Mouse (Mus musculus) midbrain, embryonic 16.5 days (tissue): Measurements from ENCODE around the gene Hivep1. TPM values are rescaled to one million over a fixed set of nuclear protein-coding genes. Genes with fewer than 3 reads are reported as not detected.

ENCODE experiments used
- ATAC-seq: fragments of 200-750 bp; cut with Nextera tagmentation; 2 replicates; pipeline ENCODE4 v1.8.0; 2017; ENCODE audit warnings: moderate TSS enrichment
- H3K27ac ChIP-seq: fragments of 300-500 bp; sonication (generic); 2 replicates; pipeline ENCODE4 v1.5.1; 2014; ENCODE audit warnings: mild to moderate bottlenecking, low read length, mixed read lengths
- H3K27me3 ChIP-seq: fragments of 300-500 bp; sonication (generic); 2 replicates; pipeline ENCODE4 v1.6.1; 2014; ENCODE audit warnings: low read depth, low read length, mixed read lengths; ENCODE audit not compliant: control insufficient read depth, insufficient read depth
- H3K36me3 ChIP-seq: fragments of 300-500 bp; sonication (generic); 2 replicates; pipeline ENCODE4 v1.6.1; 2014; ENCODE audit warnings: mild to moderate bottlenecking, low read length, moderate library complexity, mixed read lengths; ENCODE audit not compliant: control insufficient read depth, insufficient read depth
- H3K4me1 ChIP-seq: fragments of 300-500 bp; sonication (generic); 2 replicates; pipeline ENCODE4 v1.6.1; 2014; ENCODE audit warnings: mild to moderate bottlenecking, low read length, mixed read lengths; ENCODE audit not compliant: control insufficient read depth, insufficient read depth
- H3K4me2 ChIP-seq: fragments of 300-500 bp; sonication (generic); 2 replicates; pipeline ENCODE4 v1.6.1; 2014; ENCODE audit warnings: mild to moderate bottlenecking, low read length, mixed read lengths
- H3K4me3 ChIP-seq: fragments of 300-500 bp; sonication (generic); 2 replicates; pipeline ENCODE4 v1.5.1; 2014; ENCODE audit warnings: low read depth, mild to moderate bottlenecking, low read length, moderate library complexity, mixed read lengths
- H3K9ac ChIP-seq: fragments of 300-500 bp; sonication (generic); 2 replicates; pipeline ENCODE4 v1.6.1; 2014; ENCODE audit warnings: low read depth, low read length, mixed read lengths
- H3K9me3 ChIP-seq: fragments of 300-500 bp; sonication (generic); replicated peaks from 2 replicates; pipeline ENCODE4 v1.6.1; 2014; ENCODE audit warnings: mild to moderate bottlenecking, low read length, mixed read lengths; ENCODE audit not compliant: control insufficient read depth, poor library complexity, severe bottlenecking
- WGBS: fragments of 180-500 bp; shearing (Covaris S2); extraction: QIAGEN DNeasy Blood & Tissue Kit; methylation state at CpG from one replicate; pipeline ENCODE4 v1.1.7; 2014; 5-methylcytosine and 5-hydroxymethylcytosine counted together
- polyA plus RNA-seq: library from polyadenylated mRNA; unstranded; fragments of >200 nt; fragmentation: Nextera tagmentation; extraction: Ambion mirVana; gene quantifications from 2 replicates; pipeline ENCODE4 v1.2.1, GENCODE M21; 2015

The Hivep1 gene
- polyA plus RNA-seq, 1 experiment from 2014 or later: 16.0 TPM

- Histone ChIP-seq H3K4me1 (peaks cover 5% of the 10 kb centered on the region), H3K4me2 (no peak overlapping the region), H3K9me3 (no peaks in the 10 kb centered on the region), H3K4me3 (no peak overlapping the region), H3K36me3 (no peaks in the 10 kb centered on the region; the same call in 1 of the 2 replicates), H3K27ac (no peak overlapping the region), H3K9ac (no peak overlapping the region), H3K27me3 (no peaks in the 10 kb centered on the region)
- WGBS: 66% methylated on average over 4 of the region's 4 CpGs
- ATAC-seq: no peak
These were observed 18.4 kb downstream of the Hivep1 start for GRCm38 (mm10) chr13:42070236-42070635.

DNA sequence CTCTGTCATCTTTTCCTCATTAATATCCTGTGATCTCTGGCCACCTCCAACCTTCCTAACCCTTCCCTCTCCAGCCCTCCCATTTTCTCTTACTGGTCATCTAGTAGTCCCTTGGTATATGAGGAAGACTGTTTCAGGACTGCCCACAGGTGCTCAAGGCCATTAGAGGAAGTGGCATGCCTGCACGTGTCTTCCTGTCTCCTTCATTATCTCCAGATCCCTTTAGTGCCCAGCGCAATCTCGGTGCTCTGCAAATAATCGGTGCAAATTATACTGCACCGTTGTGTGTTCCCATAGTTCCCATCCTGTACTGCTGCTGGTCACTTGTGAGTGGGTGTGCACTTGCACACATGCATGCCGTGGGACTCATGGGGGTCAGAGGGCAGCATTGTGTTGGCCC lies 19.2 kb downstream of the Hivep1 start:
- no peak overlapping the region for H3K4me2 ChIP-seq
- no peaks in the 10 kb centered on the region for H3K9me3 ChIP-seq
- no peak overlapping the region for H3K9ac ChIP-seq
- no peaks in the 10 kb centered on the region for H3K27me3 ChIP-seq
- H3K27ac ChIP-seq: no peak overlapping the region
- 82% methylated on average over 6 of the region's 6 CpGs for WGBS
- no peak overlapping the region for H3K4me3 ChIP-seq
- peaks cover 5% of the 10 kb centered on the region for H3K4me1 ChIP-seq
- H3K36me3 ChIP-seq: no peaks in the 10 kb centered on the region
- ATAC-seq: no peak

- Histone ChIP-seq H3K9me3 (no peaks in the 10 kb centered on the region), H3K4me3 (no peak overlapping the region), H3K4me1 (peaks cover 5% of the 10 kb centered on the region), H3K4me2 (no peak overlapping the region), H3K36me3 (no peaks in the 10 kb centered on the region), H3K9ac (no peak overlapping the region), H3K27ac (no peak overlapping the region), H3K27me3 (no peaks in the 10 kb centered on the region)
- no peak for ATAC-seq
- WGBS: 83% methylated on average over 6 of the region's 6 CpGs
These were observed 21.5 kb downstream of the Hivep1 start for GRCm38 (mm10) chr13:42073285-42073684.

DNA sequence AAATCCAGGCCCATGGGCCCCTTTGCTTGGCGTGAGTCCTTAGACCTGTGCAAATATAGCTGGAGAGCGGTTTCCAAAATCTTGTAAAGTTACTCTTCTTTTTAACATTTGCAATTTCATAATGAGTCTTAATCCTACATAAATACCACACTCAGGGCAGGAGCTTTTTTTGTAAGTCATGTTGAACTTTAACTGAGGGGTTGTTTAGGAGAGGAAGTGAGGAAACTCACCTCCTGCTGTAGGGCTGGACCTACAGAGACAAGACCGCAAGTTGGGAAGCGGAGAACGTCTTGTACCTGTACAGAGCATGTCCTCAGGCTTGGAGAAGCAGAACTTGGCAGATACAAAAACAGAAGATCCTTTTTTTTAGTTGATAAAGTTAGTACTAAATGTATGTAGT lies 23.7 kb downstream of the Hivep1 start:
- Histone ChIP-seq H3K9ac (no peak overlapping the region), H3K27ac (no peak overlapping the region), H3K4me2 (no peak overlapping the region), H3K27me3 (no peaks in the 10 kb centered on the region), H3K36me3 (no peaks in the 10 kb centered on the region), H3K4me3 (no peak overlapping the region), H3K9me3 (no peaks in the 10 kb centered on the region), H3K4me1 (peaks cover under 1% of the 10 kb centered on the region; the same call in 1 of the 2 replicates)
- 96% methylated on average over 5 of the region's 5 CpGs for WGBS
- no peak for ATAC-seq

DNA sequence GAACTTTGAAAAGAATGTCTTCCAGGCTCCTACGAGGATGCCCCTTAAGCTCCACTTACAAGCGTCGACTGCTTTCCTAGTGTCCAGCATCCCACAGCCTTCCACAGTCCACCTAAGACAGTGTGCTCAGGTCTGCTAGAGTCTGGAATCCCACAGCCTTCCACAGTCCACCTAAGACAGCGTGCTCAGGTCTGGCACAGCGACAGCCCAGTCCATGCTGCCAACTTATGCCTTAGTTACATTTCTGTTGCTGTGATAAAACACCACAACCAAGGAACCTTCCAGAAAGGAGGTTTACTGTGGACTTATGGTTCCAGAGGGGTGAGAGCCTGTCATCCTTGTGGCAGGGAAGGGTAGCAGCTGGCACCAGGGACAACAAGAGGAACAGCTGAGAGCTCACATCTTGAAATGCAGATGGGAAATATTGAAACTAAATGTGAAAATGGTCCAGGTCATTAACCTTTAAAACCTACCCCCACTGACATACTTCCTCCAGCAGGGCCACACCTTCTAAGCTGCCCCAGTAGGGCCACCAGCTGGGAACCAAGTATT lies 25.0 kb downstream of the Hivep1 start:
- 89% methylated on average over 5 of the region's 5 CpGs for WGBS
- H3K9me3 ChIP-seq: no peaks in the 10 kb centered on the region
- H3K4me3 ChIP-seq: no peak overlapping the region
- H3K4me1 ChIP-seq: peaks cover 3% of the 10 kb centered on the region; the same call in 1 of the 2 replicates
- no peak overlapping the region for H3K9ac ChIP-seq
- H3K27me3 ChIP-seq: no peaks in the 10 kb centered on the region
- H3K36me3 ChIP-seq: no peaks in the 10 kb centered on the region
- no peak overlapping the region for H3K4me2 ChIP-seq
- H3K27ac ChIP-seq: no peak overlapping the region
- no peak for ATAC-seq

- peaks cover 3% of the 10 kb centered on the region; the same call in 1 of the 2 replicates for H3K4me1 ChIP-seq
- no peaks in the 10 kb centered on the region for H3K36me3 ChIP-seq
- no peaks in the 10 kb centered on the region for H3K9me3 ChIP-seq
- H3K4me3 ChIP-seq: no peak overlapping the region
- no peaks in the 10 kb centered on the region for H3K27me3 ChIP-seq
- no peak overlapping the region for H3K4me2 ChIP-seq
- no peak overlapping the region for H3K27ac ChIP-seq
- WGBS: 88% methylated on average over 3 of the region's 3 CpGs
- H3K9ac ChIP-seq: no peak overlapping the region
- no peak for ATAC-seq
These were observed 25.8 kb downstream of the Hivep1 start for GRCm38 (mm10) chr13:42077629-42078028.

DNA sequence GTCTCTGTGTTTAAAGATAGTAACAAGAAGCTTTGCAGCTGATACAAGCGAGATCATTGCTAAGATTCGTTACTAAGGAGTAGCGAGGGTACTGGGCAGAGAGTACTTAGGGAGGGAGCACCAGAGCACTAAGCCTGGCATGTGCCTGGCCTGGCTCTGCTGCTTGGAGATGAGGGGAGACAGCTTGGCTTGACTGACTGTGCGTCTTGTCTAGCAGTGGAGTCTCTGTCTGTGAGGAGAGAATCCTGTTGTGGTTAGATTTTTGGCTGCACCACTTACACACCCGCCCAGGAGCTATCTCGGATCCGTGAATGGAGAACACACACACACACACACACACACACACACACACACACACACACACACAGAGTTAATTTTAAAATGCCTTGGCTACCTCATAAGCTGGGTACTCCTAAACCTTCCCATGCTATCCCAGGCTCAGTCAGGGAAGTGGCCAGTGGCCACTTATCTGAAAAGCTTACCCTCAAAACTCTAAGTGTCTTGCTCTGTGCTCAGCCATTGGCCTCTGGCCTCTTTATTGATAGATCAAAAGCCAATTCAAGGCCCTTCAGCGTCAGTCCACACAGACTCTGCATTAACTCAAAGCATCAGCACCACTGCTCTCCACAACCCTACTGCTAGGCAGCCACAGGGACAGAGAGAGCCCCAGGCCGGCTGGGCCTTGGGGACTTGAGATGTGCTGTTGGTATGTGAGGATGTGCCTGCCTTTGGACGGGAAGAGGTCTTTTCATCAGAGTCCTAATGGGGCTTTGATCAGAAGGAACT lies 28.5 kb downstream of the Hivep1 start:
- 66% methylated on average over 10 of the region's 10 CpGs for WGBS
- H3K4me2 ChIP-seq: no peak overlapping the region
- H3K36me3 ChIP-seq: no peaks in the 10 kb centered on the region
- no peak overlapping the region for H3K9ac ChIP-seq
- H3K4me1 ChIP-seq: peaks cover 3% of the 10 kb centered on the region; the same call in 1 of the 2 replicates
- no peak overlapping the region for H3K4me3 ChIP-seq
- no peak overlapping the region for H3K27ac ChIP-seq
- no peaks in the 10 kb centered on the region for H3K9me3 ChIP-seq
- no peaks in the 10 kb centered on the region for H3K27me3 ChIP-seq
- 0 out of 2 replicates have a peak, but pooled peaks have one; percentile 28 for ATAC-seq

DNA sequence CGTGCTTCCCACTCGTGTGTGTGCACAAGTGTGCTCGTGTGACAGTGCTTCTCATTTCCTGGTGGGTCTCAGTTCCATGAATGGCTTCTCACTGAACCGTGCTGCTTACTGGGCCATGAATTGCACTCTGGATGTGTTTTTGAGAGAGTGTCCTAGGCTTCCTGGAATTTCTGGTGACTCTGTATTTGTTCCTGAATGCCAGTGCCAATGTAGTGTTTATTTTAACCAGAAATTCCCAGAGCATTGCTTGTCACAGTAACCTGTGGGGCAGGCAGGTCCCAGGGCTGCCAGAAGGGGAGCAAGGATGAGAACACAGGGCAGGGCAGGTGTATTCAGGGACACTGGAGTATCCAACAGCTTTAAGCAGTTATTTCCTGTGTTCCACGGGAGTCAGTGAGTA lies 36.5 kb downstream of the Hivep1 start:
- no peak overlapping the region for H3K4me3 ChIP-seq
- no peaks in the 10 kb centered on the region for H3K36me3 ChIP-seq
- no peak for ATAC-seq
- H3K27ac ChIP-seq: no peak overlapping the region
- no peak overlapping the region for H3K9ac ChIP-seq
- WGBS: 53% methylated on average over 5 of the region's 5 CpGs
- no peaks in the 10 kb centered on the region for H3K9me3 ChIP-seq
- no peaks in the 10 kb centered on the region for H3K27me3 ChIP-seq
- H3K4me2 ChIP-seq: no peak overlapping the region
- H3K4me1 ChIP-seq: peaks cover 8% of the 10 kb centered on the region

- 62% methylated on average over 8 of the region's 8 CpGs for WGBS
- Histone ChIP-seq H3K27me3 (no peaks in the 10 kb centered on the region), H3K4me3 (no peak overlapping the region), H3K9me3 (no peaks in the 10 kb centered on the region), H3K4me1 (peaks cover 10% of the 10 kb centered on the region), H3K9ac (no peak overlapping the region), H3K4me2 (no peak overlapping the region), H3K36me3 (no peaks in the 10 kb centered on the region), H3K27ac (no peak overlapping the region)
- no peak for ATAC-seq
These were observed 37.2 kb downstream of the Hivep1 start for GRCm38 (mm10) chr13:42089025-42089424.
